9 mouse cellular contexts compared by ENCODE assay signal in the genomic region with DNA sequence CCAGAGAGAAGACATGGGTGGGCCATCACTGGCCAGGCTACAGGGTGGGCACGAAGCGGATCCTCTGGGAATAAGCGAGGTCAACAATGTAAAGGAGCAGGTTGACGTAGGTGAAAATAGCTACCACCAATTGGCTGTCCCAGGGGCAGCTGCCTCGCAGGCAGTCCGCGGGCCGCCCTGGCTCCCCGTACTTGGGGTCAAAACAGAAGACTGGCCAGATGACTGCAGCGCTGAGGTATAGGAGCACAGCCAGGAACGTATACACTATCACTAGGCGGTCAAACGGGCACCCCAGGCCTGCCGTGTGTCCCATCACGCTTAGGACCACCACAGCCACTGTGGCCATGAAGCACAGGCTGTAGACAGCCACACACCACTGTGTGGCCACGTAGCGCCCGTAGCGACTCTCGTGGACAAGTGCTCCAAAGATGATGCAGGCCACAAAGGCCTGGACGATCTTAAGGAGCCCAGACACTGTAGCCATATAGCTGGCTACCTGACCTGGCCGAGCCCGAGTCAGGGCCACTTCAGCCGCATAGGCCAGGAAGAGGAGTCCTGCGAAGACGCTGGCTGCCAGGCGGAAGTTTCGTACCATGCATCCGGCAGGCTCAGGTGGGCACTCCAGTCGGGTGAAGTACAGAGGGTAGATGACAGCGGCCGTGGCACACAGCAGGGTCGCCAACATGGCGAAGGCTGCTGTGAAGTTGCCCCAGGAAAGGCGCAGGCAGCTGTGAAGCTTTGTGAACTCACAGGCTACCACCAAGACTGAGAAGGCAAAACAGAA. TPM values are rescaled to one million over a fixed set of nuclear protein-coding genes. Genes with fewer than 3 reads are reported as not detected.
A peak's percentile ranks its signal among the peaks of the same experiment; 100 is the strongest.
DNase-seq lines count a peak whose midpoint lies in the region; ATAC-seq and TF ChIP-seq lines count a peak whose summit lies in the region.
"Had no signal": no experiment of that assay in that cellular context is flagged by ENCODE, and none has a peak within 500 bp of the region (broad histone marks: within the 10 kb centered on the region; RNA-seq: fewer than 3 reads in every experiment).

No protein-coding gene starts in this region.

- peaks cover 13% of the 10 kb centered on the region; the same call in 1 of the 2 replicates for H3K27me3 ChIP-seq in intestine, embryonic 15.5 days (replicated peaks)
- 0 out of 2 replicates have a peak, but pooled peaks cover 2% of the 10 kb centered on the region for H3K27me3 ChIP-seq in intestine, postnatal 0 days (replicated peaks; ENCODE audit: control insufficient read depth, insufficient read depth, low read length)
- H3K27me3 ChIP-seq in liver, embryonic 14.5 days (ENCODE audit: control insufficient read depth, insufficient read depth, low read length), result peaks cover 4% of the 10 kb centered on the region

- DNase-seq in thymus, postnatal 4 days, result peak; percentile 32
- DNase-seq in thymus, postnatal 25 days, result no peak
- no peak for DNase-seq in liver, embryonic 14.5 days (ENCODE audit: low read depth in 3 of 3, low spot score in 3 of 3)
- no peak for DNase-seq in frontal cortex, postnatal 36 days (ENCODE audit: low spot score in 2 of 2)
- DNase-seq in B cell, adult 2 months, result no peak

- H3K36me3 ChIP-seq in intestine, embryonic 15.5 days, result no peaks in the 10 kb centered on the region
- no peaks in the 10 kb centered on the region for H3K36me3 ChIP-seq in intestine, postnatal 0 days (ENCODE audit: control insufficient read depth, insufficient read depth)
- no peaks in the 10 kb centered on the region for H3K36me3 ChIP-seq in liver, embryonic 14.5 days (replicated peaks; ENCODE audit: control insufficient read depth, insufficient read depth, low read depth)

- peaks cover 16% of the 10 kb centered on the region for H3K4me1 ChIP-seq in intestine, embryonic 15.5 days (replicated peaks)
- peaks cover 11% of the 10 kb centered on the region for H3K4me1 ChIP-seq in intestine, postnatal 0 days (replicated peaks; ENCODE audit: control insufficient read depth, insufficient read depth, low read length)
- H3K4me1 ChIP-seq in liver, embryonic 14.5 days (replicated peaks; ENCODE audit: control insufficient read depth in 2 of 2, insufficient read depth in 2 of 2, low read length in 1 of 2), result peaks cover 7 to 8% of the 10 kb centered on the region in 2 experiments

- no peak for TF ChIP-seq EP300 in liver, embryonic 14.5 days (IDR thresholded peaks at IDR 0.05; ENCODE audit: low read depth)

- TF ChIP-seq CTCF in intestine, postnatal 0 days (IDR thresholded peaks at IDR 0.05; ENCODE audit: low read depth), result no peak
- TF ChIP-seq CTCF in liver, embryonic 14.5 days (IDR thresholded peaks at IDR 0.05; ENCODE audit: low read depth), result no peak

- WGBS in intestine, embryonic 15.5 days, result 81% methylated on average over 35 of the region's 35 CpGs
- 81% methylated on average over 35 of the region's 35 CpGs for WGBS in intestine, postnatal 0 days
- 76% methylated on average over 35 of the region's 35 CpGs for WGBS in liver, embryonic 14.5 days (ENCODE audit: insufficient replicate concordance)

- no peak for ATAC-seq in intestine, embryonic 15.5 days
- ATAC-seq in intestine, postnatal 0 days, result no peak
- ATAC-seq in liver, embryonic 14.5 days (ENCODE audit: insufficient read depth), result no peak
- no peak for ATAC-seq in CD4-positive, CD25-positive, alpha-beta regulatory T cell, adult 4 months
- ATAC-seq: forebrain, embryonic 16.5 days had no signal

- no peaks in the 10 kb centered on the region for H3K9me3 ChIP-seq in intestine, embryonic 15.5 days
- H3K9me3 ChIP-seq in intestine, postnatal 0 days (ENCODE audit: control insufficient read depth), result no peaks in the 10 kb centered on the region
- no peaks in the 10 kb centered on the region for H3K9me3 ChIP-seq in liver, embryonic 14.5 days (ENCODE audit: control insufficient read depth, low read length)

- H3K27ac ChIP-seq in intestine, embryonic 15.5 days, result no peak overlapping the region
- no peak overlapping the region for H3K27ac ChIP-seq in intestine, postnatal 0 days (ENCODE audit: low read depth, low read length)
- H3K27ac ChIP-seq in liver, embryonic 14.5 days, result no peak overlapping the region

- peak overlapping the region; percentile 52 for H3K4me2 ChIP-seq in intestine, embryonic 15.5 days (replicated peaks)
- H3K4me2 ChIP-seq in intestine, postnatal 0 days (replicated peaks; ENCODE audit: low read depth), result no peak overlapping the region
- H3K4me2 ChIP-seq in liver, embryonic 14.5 days (ENCODE audit: low read depth), result peak overlapping the region; percentile 55; the same call in 1 of the 2 replicates

- H3K9ac ChIP-seq in intestine, embryonic 15.5 days, result peak overlapping the region; percentile 39
- no peak overlapping the region for H3K9ac ChIP-seq in intestine, postnatal 0 days (ENCODE audit: low read depth, low read length)
- no peak overlapping the region for H3K9ac ChIP-seq in liver, embryonic 14.5 days (replicated peaks)

- H3K4me3 ChIP-seq in intestine, embryonic 15.5 days (replicated peaks), result no peak overlapping the region; the same call in 1 of the 2 replicates
- no peak overlapping the region for H3K4me3 ChIP-seq in intestine, postnatal 0 days (ENCODE audit: low read depth, low read length)
- no peak overlapping the region for H3K4me3 ChIP-seq in liver, embryonic 14.5 days (ENCODE audit: insufficient read depth in 1 of 2, low read depth in 2 of 2, low read length in 2 of 2)

RNA-seq across cellular contexts. Expression of gene Myadml2, which starts 0.7 kb away (rescaled TPM):
- polyA plus RNA-seq in intestine, embryonic 15.5 days (2015; fragmentation: Nextera tagmentation; extraction: Ambion mirVana), result not detected in 2 replicates
- polyA plus RNA-seq in intestine, postnatal 0 days (2015; fragmentation: Nextera tagmentation; extraction: Ambion mirVana), result not detected in 2 replicates
- polyA plus RNA-seq in liver, embryonic 14.5 days (2012; rRNA removed), result 0.07 and 0.13 TPM in 2 replicates
- polyA plus RNA-seq in liver, embryonic 14.5 days (2014; fragmentation: Nextera tagmentation; extraction: Ambion mirVana), result 0.67 and 1.0 TPM in 2 replicates
- not detected for polyA plus RNA-seq in CD4-positive, CD25-positive, alpha-beta regulatory T cell, adult 4 months (2017; shearing (Covaris generic))

RNA-seq across cellular contexts. Expression of gene Pycr1, which starts 3.7 kb away (rescaled TPM):
- polyA plus RNA-seq in intestine, embryonic 15.5 days (2015; fragmentation: Nextera tagmentation; extraction: Ambion mirVana), result 26.4 TPM in 2 replicates
- polyA plus RNA-seq in intestine, postnatal 0 days (2015; fragmentation: Nextera tagmentation; extraction: Ambion mirVana), result 5.3 and 6.5 TPM in 2 replicates
- polyA plus RNA-seq in liver, embryonic 14.5 days (2012; rRNA removed), result 4.0 and 4.3 TPM in 2 replicates
- 4.8 and 5.1 TPM in 2 replicates for polyA plus RNA-seq in liver, embryonic 14.5 days (2014; fragmentation: Nextera tagmentation; extraction: Ambion mirVana)
- polyA plus RNA-seq in CD4-positive, CD25-positive, alpha-beta regulatory T cell, adult 4 months (2017; shearing (Covaris generic)), result 1 to 10 TPM; 1.5 to 1.8 TPM

RNA-seq across cellular contexts. Expression of gene Notum, which starts 13.7 kb away (rescaled TPM):
- polyA plus RNA-seq in intestine, embryonic 15.5 days (2015; fragmentation: Nextera tagmentation; extraction: Ambion mirVana), result 1.6 and 3.0 TPM in 2 replicates
- 0.39 and 0.68 TPM in 2 replicates for polyA plus RNA-seq in intestine, postnatal 0 days (2015; fragmentation: Nextera tagmentation; extraction: Ambion mirVana)
- polyA plus RNA-seq in liver, embryonic 14.5 days (2012; rRNA removed), result 0.18 and 0.30 TPM in 2 replicates
- 0.18 TPM in 1 of 2 replicates, not detected in the other for polyA plus RNA-seq in liver, embryonic 14.5 days (2014; fragmentation: Nextera tagmentation; extraction: Ambion mirVana)
- polyA plus RNA-seq in CD4-positive, CD25-positive, alpha-beta regulatory T cell, adult 4 months (2017; shearing (Covaris generic)), result not detected

RNA-seq across cellular contexts. Expression of gene Mafg, which starts 13.8 kb away (rescaled TPM):
- polyA plus RNA-seq in intestine, embryonic 15.5 days (2015; fragmentation: Nextera tagmentation; extraction: Ambion mirVana), result 26.9 and 28.5 TPM in 2 replicates
- 40.2 and 49.1 TPM in 2 replicates for polyA plus RNA-seq in intestine, postnatal 0 days (2015; fragmentation: Nextera tagmentation; extraction: Ambion mirVana)
- polyA plus RNA-seq in liver, embryonic 14.5 days (2012; rRNA removed), result 29.5 and 30.9 TPM in 2 replicates
- polyA plus RNA-seq in liver, embryonic 14.5 days (2014; fragmentation: Nextera tagmentation; extraction: Ambion mirVana), result 20.9 and 25.9 TPM in 2 replicates
- 10 to 100 TPM; 11.3 to 16.0 TPM for polyA plus RNA-seq in CD4-positive, CD25-positive, alpha-beta regulatory T cell, adult 4 months (2017; shearing (Covaris generic))

RNA-seq across cellular contexts. Expression of gene Sirt7, which starts 22.2 kb away (rescaled TPM):
- polyA plus RNA-seq in intestine, embryonic 15.5 days (2015; fragmentation: Nextera tagmentation; extraction: Ambion mirVana), result 40.1 and 42.2 TPM in 2 replicates
- 73.1 and 77.7 TPM in 2 replicates for polyA plus RNA-seq in intestine, postnatal 0 days (2015; fragmentation: Nextera tagmentation; extraction: Ambion mirVana)
- polyA plus RNA-seq in liver, embryonic 14.5 days (2012; rRNA removed), result 27.6 and 30.8 TPM in 2 replicates
- polyA plus RNA-seq in liver, embryonic 14.5 days (2014; fragmentation: Nextera tagmentation; extraction: Ambion mirVana), result 22.0 and 26.3 TPM in 2 replicates
- 10 to 100 TPM; 66.4 to 66.7 TPM for polyA plus RNA-seq in CD4-positive, CD25-positive, alpha-beta regulatory T cell, adult 4 months (2017; shearing (Covaris generic))
